15 mouse cellular contexts compared by ENCODE assay signal in genomic region chr14:62166596-62166995, GRCm38 (mm10).
DNase-seq lines count a peak whose midpoint lies in the region; ATAC-seq and TF ChIP-seq lines count a peak whose summit lies in the region.
"Had no signal": no experiment of that assay in that cellular context is flagged by ENCODE, and none has a peak within 500 bp of the region (broad histone marks: within the 10 kb centered on the region; RNA-seq: fewer than 3 reads in every experiment).

No protein-coding gene starts in this region.

- WGBS in forebrain, postnatal 0 days, result 56% methylated on average over 5 of the region's 5 CpGs
- 73% methylated on average over 5 of the region's 5 CpGs for WGBS in forebrain, embryonic 11.5 days
- WGBS in hindbrain, embryonic 16.5 days, result 38% methylated on average over 5 of the region's 5 CpGs
- 52% methylated on average over 5 of the region's 5 CpGs for WGBS in hindbrain, embryonic 12.5 days

- H3K9me3 ChIP-seq in forebrain, postnatal 0 days (ENCODE audit: low read length), result no peaks in the 10 kb centered on the region
- H3K9me3 ChIP-seq in forebrain, embryonic 11.5 days (ENCODE audit: control insufficient read depth, low read length), result no peaks in the 10 kb centered on the region
- H3K9me3 ChIP-seq in hindbrain, embryonic 16.5 days (ENCODE audit: control insufficient read depth, low read length), result no peaks in the 10 kb centered on the region
- no peaks in the 10 kb centered on the region for H3K9me3 ChIP-seq in hindbrain, embryonic 12.5 days (replicated peaks)
- H3K9me3 ChIP-seq: forebrain, embryonic 13.5 days; liver, embryonic 12.5 days; stomach, embryonic 15.5 days had no signal

- H3K27ac ChIP-seq in forebrain, postnatal 0 days (ENCODE audit: low read depth, low read length), result no peak overlapping the region
- no peak overlapping the region for H3K27ac ChIP-seq in forebrain, embryonic 11.5 days (ENCODE audit: low read depth, low read length)
- no peak overlapping the region for H3K27ac ChIP-seq in hindbrain, embryonic 16.5 days (ENCODE audit: low read depth, low read length)
- H3K27ac ChIP-seq in hindbrain, embryonic 12.5 days, result no peak overlapping the region
- H3K27ac ChIP-seq: forebrain, embryonic 13.5 days; kidney, postnatal 0 days; liver, embryonic 12.5 days; stomach, embryonic 15.5 days had no signal

- no peak overlapping the region for H3K4me3 ChIP-seq in forebrain, postnatal 0 days (ENCODE audit: low read depth, low read length)
- H3K4me3 ChIP-seq in forebrain, embryonic 11.5 days (ENCODE audit: low read depth, low read length), result no peak overlapping the region
- no peak overlapping the region for H3K4me3 ChIP-seq in hindbrain, embryonic 16.5 days (ENCODE audit: low read length)
- H3K4me3 ChIP-seq in hindbrain, embryonic 12.5 days, result no peak overlapping the region
- H3K4me3 ChIP-seq: forebrain, embryonic 13.5 days; liver, embryonic 12.5 days; stomach, embryonic 15.5 days had no signal

- DNase-seq in forebrain, postnatal 0 days, result peak; percentile 8
- no peak for DNase-seq in forebrain, embryonic 11.5 days (ENCODE audit: low spot score)
- DNase-seq in A20 (ENCODE audit: low read depth, low spot score) (peak; percentile 26), MEL-GATA-1-ER (ENCODE audit: extremely low read depth, low read depth) (peak; percentile 51)
- no peak for DNase-seq in adrenal gland, postnatal 36 days
- DNase-seq: adrenal gland, adult 8-10 months; cerebellum, adult 2 months; kidney, adult 11 months; thymus, adult 2 months had no signal

- no peak overlapping the region for H3K4me2 ChIP-seq in forebrain, postnatal 0 days (ENCODE audit: low read depth)
- no peak overlapping the region for H3K4me2 ChIP-seq in forebrain, embryonic 11.5 days (ENCODE audit: low read depth, low read length, severe bottlenecking)
- H3K4me2 ChIP-seq in hindbrain, embryonic 16.5 days (ENCODE audit: low read length), result no peak overlapping the region
- H3K4me2 ChIP-seq in hindbrain, embryonic 12.5 days (replicated peaks), result no peak overlapping the region
- H3K4me2 ChIP-seq: forebrain, embryonic 13.5 days; liver, embryonic 12.5 days; stomach, embryonic 15.5 days had no signal

- no peaks in the 10 kb centered on the region for H3K27me3 ChIP-seq in forebrain, postnatal 0 days (ENCODE audit: insufficient read depth, low read length)
- no peaks in the 10 kb centered on the region for H3K27me3 ChIP-seq in forebrain, embryonic 11.5 days (ENCODE audit: control insufficient read depth, insufficient read depth, low read length)
- H3K27me3 ChIP-seq in hindbrain, embryonic 16.5 days (replicated peaks; ENCODE audit: control insufficient read depth, insufficient read depth, low read length), result no peaks in the 10 kb centered on the region
- H3K27me3 ChIP-seq in hindbrain, embryonic 12.5 days, result no peaks in the 10 kb centered on the region; the same call in 1 of the 2 replicates
- H3K27me3 ChIP-seq: forebrain, embryonic 13.5 days; liver, embryonic 12.5 days; stomach, embryonic 15.5 days had no signal

- peak; percentile 20; the same call in 1 of the 2 replicates for ATAC-seq in forebrain, postnatal 0 days
- no peak for ATAC-seq in forebrain, embryonic 11.5 days (replicated peaks; ENCODE audit: low FRiP score)
- ATAC-seq in hindbrain, embryonic 16.5 days, result 0 out of 2 replicates have a peak, but pooled peaks have one; percentile 11
- ATAC-seq in hindbrain, embryonic 12.5 days (ENCODE audit: low FRiP score), result no peak
- ATAC-seq: forebrain, embryonic 13.5 days; liver, embryonic 12.5 days had no signal

- H3K36me3 ChIP-seq in forebrain, postnatal 0 days (ENCODE audit: insufficient read depth), result no peaks in the 10 kb centered on the region
- no peaks in the 10 kb centered on the region for H3K36me3 ChIP-seq in forebrain, embryonic 11.5 days (ENCODE audit: control insufficient read depth, insufficient read depth, low read length)
- no peaks in the 10 kb centered on the region for H3K36me3 ChIP-seq in hindbrain, embryonic 16.5 days (ENCODE audit: control insufficient read depth, insufficient read depth, low read length)
- no peaks in the 10 kb centered on the region for H3K36me3 ChIP-seq in hindbrain, embryonic 12.5 days
- H3K36me3 ChIP-seq: liver, embryonic 12.5 days; stomach, embryonic 15.5 days had no signal

- no peak for TF ChIP-seq CTCF in forebrain, postnatal 0 days (IDR thresholded peaks at IDR 0.05; ENCODE audit: low read depth)

- H3K9ac ChIP-seq in forebrain, postnatal 0 days, result no peak overlapping the region
- H3K9ac ChIP-seq in forebrain, embryonic 11.5 days (ENCODE audit: low read length), result no peak overlapping the region
- H3K9ac ChIP-seq in hindbrain, embryonic 16.5 days (ENCODE audit: low read depth, low read length), result no peak overlapping the region
- no peak overlapping the region for H3K9ac ChIP-seq in hindbrain, embryonic 12.5 days
- H3K9ac ChIP-seq: forebrain, embryonic 13.5 days; liver, embryonic 12.5 days; stomach, embryonic 15.5 days had no signal

- no peaks in the 10 kb centered on the region; the same call in 1 of the 2 replicates for H3K4me1 ChIP-seq in forebrain, postnatal 0 days (ENCODE audit: insufficient read depth)
- H3K4me1 ChIP-seq in forebrain, embryonic 11.5 days (replicated peaks; ENCODE audit: control insufficient read depth, insufficient read depth, low read length), result 0 out of 2 replicates have a peak, but pooled peaks cover 2% of the 10 kb centered on the region
- H3K4me1 ChIP-seq in hindbrain, embryonic 16.5 days (ENCODE audit: control insufficient read depth, insufficient read depth, low read depth, low read length), result no peaks in the 10 kb centered on the region
- H3K4me1 ChIP-seq in hindbrain, embryonic 12.5 days, result no peaks in the 10 kb centered on the region
- H3K4me1 ChIP-seq: stomach, embryonic 15.5 days had no signal

Comparison
In these comparisons a context has a peak if more than half of its experiments do, and no peak if none do; other contexts are left out.
1. ATAC-seq: peak in forebrain, postnatal 0 days (single experiment) and hindbrain, embryonic 16.5 days (single experiment); none in forebrain, embryonic 11.5 days (single experiment) and hindbrain, embryonic 12.5 days (single experiment).
2. DNase-seq: peak in forebrain, postnatal 0 days (single experiment), A20 (single experiment) and MEL-GATA-1-ER (single experiment); none in forebrain, embryonic 11.5 days (single experiment) and adrenal gland, postnatal 36 days (0 of 2).